Mouse (Mus musculus): ENCODE results near the gene Irgc1.
"Not testable (repeated sequence)": the region's sequence is repeated elsewhere in the genome, so short reads cannot be mapped to it uniquely, and the experiment has no call there.

The Irgc1 gene

GRCm38 (mm10) chr7:24430551-24431345 is 21.3 kb downstream of the Irgc1 start:
- no peak for DNase-seq

DNA sequence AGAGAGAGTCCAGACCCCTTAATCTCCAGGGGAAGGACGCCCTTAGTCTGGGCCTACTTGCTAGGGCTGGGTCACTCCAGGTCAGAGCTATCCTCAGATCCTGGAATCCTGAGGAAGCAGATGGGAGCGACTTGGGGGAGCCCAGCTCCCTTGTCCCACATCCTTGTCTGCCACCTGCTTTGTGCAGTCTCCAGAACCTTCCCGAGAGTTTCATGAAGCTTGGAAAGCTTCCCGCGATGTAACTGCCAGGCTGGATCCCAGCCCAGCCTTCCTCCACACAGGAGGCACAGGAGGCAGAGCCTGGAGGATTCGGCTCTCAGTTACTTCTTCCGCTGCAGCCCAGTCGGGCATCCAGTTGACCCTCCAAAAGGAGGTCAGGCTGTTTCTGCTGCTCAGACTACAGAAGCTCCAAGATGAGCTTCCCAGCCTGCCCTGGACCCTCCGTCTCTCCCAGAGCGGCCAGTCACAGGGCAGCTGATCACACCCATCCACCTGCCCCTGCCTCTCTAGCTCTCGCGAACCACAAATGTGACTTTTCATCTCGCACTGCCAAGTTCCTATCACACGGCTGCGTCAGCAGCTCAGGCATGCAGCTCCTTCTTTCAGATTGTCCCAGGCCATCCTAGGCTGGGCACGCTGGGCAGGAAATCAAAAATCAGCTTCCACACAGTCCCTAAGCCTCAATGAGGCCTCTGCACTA is 22.5 kb downstream of the Irgc1 start:
- peak; percentile 76 for DNase-seq

- no peak for DNase-seq
These were observed 23.4 kb downstream of the Irgc1 start for GRCm38 (mm10) chr7:24428725-24429124.

DNA sequence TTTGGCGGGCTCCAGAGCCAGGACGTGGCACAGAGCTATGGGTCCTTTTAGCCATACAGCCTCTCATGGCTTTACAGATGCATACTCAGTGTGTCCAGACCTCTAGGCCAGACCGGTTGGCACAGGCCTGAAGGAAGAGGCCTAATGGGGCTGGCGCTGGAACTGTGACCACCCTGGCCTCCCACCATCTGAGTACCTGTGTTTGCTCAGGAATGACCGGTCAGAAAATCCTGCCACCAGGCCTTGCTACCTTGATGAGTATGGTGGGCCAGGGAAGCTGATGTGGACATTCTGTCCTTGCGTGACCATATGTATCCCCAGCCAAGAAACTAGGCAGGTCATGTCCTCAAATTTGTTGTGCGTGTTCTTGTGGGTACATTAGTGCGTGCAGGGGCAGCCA is 24.9 kb downstream of the Irgc1 start:
- DNase-seq: no peak

DNA sequence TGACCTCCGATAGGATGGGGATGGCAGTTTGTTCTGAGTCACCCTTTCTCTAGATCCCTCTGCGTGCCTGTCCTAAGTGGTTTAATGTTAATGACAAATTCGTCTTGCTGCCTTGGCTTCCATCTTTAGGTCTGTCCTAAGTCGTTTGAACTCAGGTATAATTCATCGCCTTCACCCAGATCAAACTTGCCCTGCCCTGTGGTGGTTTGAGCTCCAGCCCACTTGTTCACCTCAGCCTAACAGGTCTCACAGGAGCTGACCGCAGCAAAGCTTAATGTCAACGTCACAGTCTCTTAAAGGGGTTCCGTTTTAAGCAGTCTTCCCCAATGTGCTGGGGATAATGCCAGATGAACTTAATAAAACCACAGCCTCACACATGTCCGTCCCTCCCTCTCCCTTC is 26.2 kb downstream of the Irgc1 start:
- DNase-seq: no peak

DNA sequence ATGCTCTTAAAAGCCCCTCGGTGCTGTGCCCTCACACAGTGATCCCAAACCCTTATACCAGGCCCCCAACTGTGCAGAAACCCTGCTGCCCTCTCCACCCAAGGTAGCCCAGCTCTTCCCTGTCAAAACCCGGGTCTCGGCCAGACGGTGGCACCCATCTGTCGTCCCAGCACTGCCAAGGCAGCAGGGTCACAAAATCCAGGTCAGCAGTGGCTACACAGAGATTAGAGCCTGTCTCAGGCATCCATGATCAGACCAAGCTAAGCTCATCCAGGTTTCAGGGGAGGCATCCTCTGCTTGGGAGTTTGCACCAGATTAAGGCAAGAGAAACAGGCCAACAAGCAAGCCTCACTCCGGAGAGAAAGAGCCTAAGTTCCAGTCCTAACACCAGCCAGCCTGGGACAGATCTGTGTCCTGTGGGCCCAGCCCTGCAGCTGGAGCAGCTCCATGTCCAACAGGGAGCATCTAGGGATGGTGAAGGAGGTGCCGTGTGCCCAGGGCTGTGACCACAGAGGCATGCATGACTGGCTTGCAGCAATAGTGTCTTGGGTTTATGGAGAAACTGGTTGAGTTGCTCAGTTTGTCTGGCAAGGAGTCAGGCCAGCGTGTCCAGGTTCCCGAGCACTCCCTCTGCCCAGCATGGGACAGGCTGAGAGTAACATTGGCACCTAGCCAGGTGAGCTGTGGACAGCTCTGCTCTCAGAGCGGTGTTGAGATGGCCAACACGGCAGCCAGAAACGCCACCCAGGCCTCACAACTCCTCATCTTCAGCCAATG is 28.0 kb downstream of the Irgc1 start:
- peak; percentile 46 for DNase-seq

GRCm38 (mm10) chr7:24423107-24423763 is 28.9 kb downstream of the Irgc1 start:
- DNase-seq: no peak

- DNase-seq: no peak
These were observed 29.8 kb downstream of the Irgc1 start for GRCm38 (mm10) chr7:24422251-24422650.

GRCm38 (mm10) chr7:24421648-24422047 is 30.4 kb downstream of the Irgc1 start:
- no peak for DNase-seq

GRCm38 (mm10) chr7:24419579-24419978 is 32.5 kb downstream of the Irgc1 start:
- no peak for DNase-seq

DNA sequence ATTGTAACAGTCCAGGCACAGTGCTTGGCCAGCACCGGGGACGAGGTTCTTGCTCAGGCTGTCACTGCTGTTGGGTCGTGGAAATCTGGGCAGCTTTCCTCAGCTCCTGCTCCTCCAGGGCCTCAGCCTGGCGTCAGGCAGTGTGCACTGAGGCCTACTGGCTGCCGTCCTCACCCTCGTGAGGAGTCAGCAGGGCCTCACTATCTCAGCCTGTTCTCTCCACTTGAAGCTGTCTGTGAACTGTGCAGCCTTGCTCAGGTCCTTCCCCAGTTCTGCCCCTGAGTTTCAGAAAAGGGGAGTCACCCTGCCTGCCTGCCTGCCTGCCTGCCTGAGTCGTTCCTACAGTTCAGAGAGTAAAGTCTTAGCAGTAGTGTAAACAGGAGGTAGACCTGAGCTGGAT is 36.8 kb downstream of the Irgc1 start:
- DNase-seq: no peak

DNA sequence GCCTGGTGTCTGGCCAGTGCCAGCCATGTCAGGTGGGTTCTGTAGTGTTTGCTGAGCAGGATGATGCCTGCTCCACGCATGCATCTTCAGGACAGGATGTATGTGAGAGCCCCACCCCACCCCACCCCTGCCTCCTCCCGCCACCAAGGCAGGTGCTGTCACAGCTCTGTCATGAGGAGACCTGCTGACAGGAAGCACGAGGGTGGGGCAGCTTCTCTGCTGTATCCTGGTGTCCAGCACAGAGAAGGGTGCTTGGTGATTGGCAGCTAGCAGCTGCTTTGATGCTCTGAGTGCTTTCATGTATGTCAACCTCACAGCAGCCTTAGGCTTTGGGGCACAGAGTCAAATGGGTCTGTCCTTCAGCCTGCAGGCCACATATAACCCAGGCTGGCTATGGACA is 38.5 kb downstream of the Irgc1 start:
- DNase-seq: no peak

- DNase-seq: no peak
These were observed 41.3 kb downstream of the Irgc1 start for GRCm38 (mm10) chr7:24410831-24411230.

DNA sequence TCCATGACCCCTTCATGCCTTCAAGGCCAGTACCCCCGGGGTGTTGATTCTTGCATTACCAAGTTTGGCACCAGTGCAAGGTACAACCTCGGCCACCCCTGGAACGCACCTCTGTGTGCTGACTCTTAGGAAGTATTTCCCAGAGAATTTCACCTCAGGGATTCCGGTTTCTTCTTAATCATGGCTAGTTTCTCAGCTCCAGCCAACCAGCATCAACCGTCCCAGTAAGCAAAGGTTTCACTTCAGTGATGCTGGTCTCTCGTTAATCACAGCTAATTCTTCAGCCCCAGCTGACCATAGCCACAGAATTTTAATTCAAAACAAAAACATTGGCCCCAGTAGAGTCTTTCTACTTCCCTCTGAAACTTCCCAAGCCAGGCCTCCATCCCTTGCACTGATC is 42.0 kb downstream of the Irgc1 start:
- no peak for DNase-seq

GRCm38 (mm10) chr7:24408186-24408585 is 43.9 kb downstream of the Irgc1 start:
- no peak for DNase-seq

GRCm38 (mm10) chr7:24406528-24407344 is 45.4 kb downstream of the Irgc1 start:
- DNase-seq: peak; percentile 57

DNA sequence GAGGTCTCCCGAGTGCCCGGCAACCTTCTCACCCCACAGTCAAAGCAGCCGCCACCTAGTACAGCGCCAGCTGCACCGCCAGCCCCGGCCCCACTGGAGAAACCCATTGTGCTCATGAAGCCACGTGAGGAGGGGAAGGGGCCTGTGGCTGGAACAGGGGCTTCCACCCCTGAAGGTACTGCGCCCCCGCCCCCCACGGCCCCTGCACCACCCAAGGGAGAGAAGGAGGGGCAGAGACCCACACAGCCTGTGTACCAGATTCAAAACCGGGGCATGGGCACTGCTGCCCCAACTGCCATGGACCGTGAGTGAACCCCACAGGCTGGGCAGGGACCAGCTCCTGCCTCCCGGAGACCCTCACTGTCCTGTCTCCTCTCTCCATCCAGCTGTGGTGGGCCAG is 46.4 kb downstream of the Irgc1 start:
- no peak for DNase-seq

- DNase-seq: no peak
These were observed 49.2 kb downstream of the Irgc1 start for GRCm38 (mm10) chr7:24402851-24403250.

DNA sequence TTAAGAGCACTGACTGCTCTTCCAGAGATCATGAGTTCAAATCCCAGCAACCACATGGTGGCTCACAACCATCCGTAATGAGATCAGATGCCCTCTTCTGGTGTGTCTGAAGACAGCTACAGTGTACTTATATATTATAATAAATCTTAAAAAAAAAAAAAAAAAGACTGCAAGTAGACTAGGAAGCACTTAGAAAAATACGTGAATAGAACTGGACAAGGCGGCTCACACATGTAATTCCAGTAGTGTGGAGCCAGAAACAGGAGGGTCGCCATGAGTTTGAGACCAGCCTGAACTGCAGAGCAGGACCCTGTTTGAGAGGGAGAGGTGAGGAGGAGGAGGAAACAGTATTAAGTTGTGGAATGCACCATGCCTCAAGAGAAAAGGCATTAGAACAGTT is 51.6 kb downstream of the Irgc1 start:
- DNase-seq: not testable (repeated sequence)

DNA sequence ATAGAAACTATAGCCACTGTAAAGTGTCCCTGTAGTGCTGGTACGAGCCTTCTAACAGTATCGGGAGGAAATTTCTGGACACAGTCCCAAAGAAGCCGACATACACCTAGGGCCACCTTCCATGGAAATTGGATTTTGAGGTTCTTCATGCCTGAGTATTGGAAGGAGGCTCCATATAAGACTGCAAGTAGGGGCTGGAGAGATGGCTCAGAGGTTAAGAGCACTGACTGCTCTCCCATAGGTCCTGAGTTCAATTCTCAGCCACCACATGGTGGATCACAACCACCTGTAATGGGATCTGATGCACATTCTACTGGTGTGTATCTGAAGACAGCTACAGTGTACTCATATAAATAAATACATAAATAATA is 52.0 kb downstream of the Irgc1 start:
- no peak for DNase-seq

- DNase-seq: peak; percentile 95
These were observed 52.6 kb downstream of the Irgc1 start, which contains the start of gene Smg9 for GRCm38 (mm10) chr7:24399256-24400081. Gene Smg9 (plus strand): TSS chr7:24399619.

Measured in right cerebral cortex, postnatal 4 days (tissue).